Mouse (Mus musculus): Measurements from ENCODE around the gene Stambp.

The Stambp gene

GRCm38 (mm10) chr6:83503361-83503760 is 69.2 kb downstream of the Stambp start:
- no peak for DNase-seq (ENCODE audit: low spot score in 2 of 2)

GRCm38 (mm10) chr6:83502656-83503055 is 69.9 kb downstream of the Stambp start:
- DNase-seq (ENCODE audit: low spot score in 2 of 2): peak; percentile 39 to 44

- DNase-seq (ENCODE audit: low spot score in 2 of 2): no peak
Observed at GRCm38 (mm10) chr6:83501524-83502310, 70.8 kb downstream of the Stambp start.

- no peak for DNase-seq (ENCODE audit: low spot score in 2 of 2)
Observed at GRCm38 (mm10) chr6:83500462-83500861, 72.1 kb downstream of the Stambp start.

- DNase-seq (ENCODE audit: low spot score in 2 of 2): no peak
Observed at GRCm38 (mm10) chr6:83499078-83499477, 73.5 kb downstream of the Stambp start.

GRCm38 (mm10) chr6:83496753-83497710 is 75.5 kb downstream of the Stambp start:
- no peak for DNase-seq (ENCODE audit: low spot score in 2 of 2)

GRCm38 (mm10) chr6:83496009-83496752 is 76.3 kb downstream of the Stambp start:
- no peak for DNase-seq (ENCODE audit: low spot score in 2 of 2)
